Mouse (Mus musculus): ENCODE measurements around the gene Ryr1.

The Ryr1 gene

DNA sequence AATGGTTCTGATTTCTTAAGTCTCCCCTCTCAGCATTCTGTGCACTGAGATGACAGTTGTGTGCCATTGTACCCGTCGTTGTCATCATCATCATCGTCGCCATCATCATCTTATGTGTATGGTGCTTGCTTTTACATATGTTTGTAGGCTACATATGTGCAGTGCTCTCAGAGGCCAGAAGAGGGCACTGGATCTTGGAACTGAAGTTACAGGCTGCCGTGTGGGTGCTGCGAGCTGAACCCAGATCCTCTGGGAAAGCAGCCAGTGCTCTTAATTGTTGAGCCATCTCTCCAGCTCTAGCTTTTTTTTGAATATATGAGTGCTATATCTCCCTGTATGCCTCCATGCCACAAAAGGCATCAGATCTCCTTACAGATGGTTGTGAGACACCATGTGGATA, 87.7 kb downstream of the Ryr1 start:
- no peak for DNase-seq (ENCODE audit: low spot score in 2 of 2)

GRCm38 (mm10) chr7:29032685-29033084, 92.3 kb downstream of the Ryr1 start:
- DNase-seq (ENCODE audit: low spot score in 2 of 2) = no peak

DNA sequence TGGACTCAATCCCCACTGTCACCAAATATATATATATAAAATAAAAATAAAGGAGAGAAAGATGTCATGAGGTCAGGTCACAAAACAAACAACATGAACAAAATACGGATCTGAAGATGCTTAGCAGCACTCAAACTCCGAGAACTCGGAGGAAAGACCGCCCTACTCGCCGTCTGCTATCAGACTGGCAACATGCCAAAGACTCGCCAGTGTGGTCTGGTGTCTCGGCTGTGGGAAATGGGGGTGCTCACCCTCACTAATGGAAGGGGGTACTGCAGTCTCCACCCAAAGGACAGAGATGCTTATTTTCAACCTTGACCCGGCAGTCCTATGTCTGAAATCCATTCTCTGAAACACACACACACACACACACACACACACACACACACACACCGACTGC, 93.3 kb downstream of the Ryr1 start:
- no peak for DNase-seq (ENCODE audit: low spot score in 2 of 2)

- no peak for DNase-seq (ENCODE audit: low spot score in 2 of 2)
Observed at GRCm38 (mm10) chr7:29029690-29030656, 95.0 kb downstream of the Ryr1 start.

DNA sequence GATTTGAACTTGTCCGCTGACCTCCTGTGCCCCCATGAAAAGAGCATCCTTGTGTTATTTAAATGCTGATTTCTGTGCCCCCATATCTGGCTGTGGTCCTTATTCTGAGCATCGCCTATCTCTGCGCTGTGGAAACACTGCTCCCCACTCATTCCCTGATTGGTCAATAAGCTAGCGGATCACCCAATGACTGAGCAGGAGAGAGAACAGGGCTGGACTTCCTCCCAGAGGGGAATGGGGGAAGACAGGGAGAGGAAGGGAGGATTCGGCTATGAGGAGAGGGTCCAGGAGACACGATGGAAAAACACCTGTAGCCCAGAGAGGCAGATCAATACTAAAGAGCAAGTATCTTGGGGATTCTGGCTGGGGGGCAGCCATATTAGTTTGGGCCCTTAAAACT, 96.2 kb downstream of the Ryr1 start:
- no peak for DNase-seq (ENCODE audit: low spot score in 2 of 2)

- no peak for DNase-seq (ENCODE audit: low spot score in 2 of 2)
Observed at GRCm38 (mm10) chr7:29026811-29027210, 98.2 kb downstream of the Ryr1 start.

DNA sequence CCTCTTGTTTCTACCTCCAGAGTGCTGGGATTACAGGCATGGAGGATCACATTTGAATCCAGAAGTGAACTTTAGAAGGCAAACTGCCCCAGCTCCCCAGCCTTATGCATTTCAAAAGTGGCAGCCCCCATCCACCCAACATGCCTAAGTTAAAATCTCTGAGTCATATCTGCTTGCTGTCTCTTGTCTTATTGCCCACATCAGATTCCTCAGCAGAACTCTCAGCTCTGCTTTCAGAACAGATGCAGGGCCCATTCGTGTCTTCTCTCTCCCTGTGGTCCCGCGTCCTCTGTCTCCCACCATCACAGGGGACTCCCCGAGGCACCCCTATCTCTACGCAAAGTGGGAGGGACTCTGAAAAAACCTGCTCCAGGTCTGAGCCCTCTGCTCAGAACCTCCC, 98.8 kb downstream of the Ryr1 start:
- DNase-seq (ENCODE audit: low spot score in 2 of 2) = no peak

GRCm38 (mm10) chr7:29025566-29025965, 99.4 kb downstream of the Ryr1 start:
- DNase-seq (ENCODE audit: low spot score in 2 of 2) = no peak

GRCm38 (mm10) chr7:29023514-29023913, 101.5 kb downstream of the Ryr1 start:
- DNase-seq (ENCODE audit: low spot score in 2 of 2) = no peak

DNA sequence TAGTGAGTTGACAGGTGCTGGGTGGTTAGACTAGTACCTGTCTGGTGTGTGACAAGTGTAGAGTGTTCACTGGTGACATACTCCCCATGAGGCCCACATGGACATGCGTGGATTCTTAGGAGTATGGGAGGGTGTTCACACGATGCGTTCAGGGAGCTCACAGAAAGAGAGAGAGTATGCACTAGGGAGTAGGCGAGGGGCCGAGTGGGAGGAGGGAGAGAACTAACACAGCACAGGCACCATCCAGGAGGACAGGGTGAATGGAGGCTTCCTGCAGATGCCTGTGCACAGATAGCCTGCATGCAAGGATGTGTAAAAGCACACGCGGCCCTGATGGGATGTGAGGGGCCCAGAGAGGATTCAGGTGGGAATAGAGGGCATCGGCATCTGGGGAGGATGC, 102.5 kb downstream of the Ryr1 start:
- no peak for DNase-seq (ENCODE audit: low spot score in 2 of 2)

- DNase-seq (ENCODE audit: low spot score in 2 of 2) = no peak
Observed at GRCm38 (mm10) chr7:29019447-29020220, 105.3 kb downstream of the Ryr1 start.

- DNase-seq (ENCODE audit: low spot score in 2 of 2) = no peak
Observed at GRCm38 (mm10) chr7:29017222-29017621, 107.8 kb downstream of the Ryr1 start.

DNA sequence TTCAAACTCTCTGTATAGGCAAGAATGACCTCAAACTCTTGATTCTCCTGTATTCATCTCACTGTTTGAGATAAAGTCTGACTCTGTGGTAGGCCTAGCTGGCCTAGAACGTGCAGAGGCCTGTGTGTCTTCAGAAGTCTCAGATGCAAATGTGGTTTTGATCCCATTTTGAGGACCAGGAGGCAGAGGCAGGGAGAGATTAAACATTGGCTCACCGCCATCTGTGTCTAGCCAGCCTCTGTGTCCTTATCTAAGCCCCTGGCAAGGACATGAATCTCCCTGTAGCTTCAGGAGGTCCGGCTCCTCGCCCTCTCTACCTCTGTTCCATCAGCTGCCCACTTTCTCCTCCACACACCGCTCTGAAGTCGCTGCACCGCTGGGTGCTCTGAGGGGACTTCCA, 108.5 kb downstream of the Ryr1 start:
- no peak for DNase-seq (ENCODE audit: low spot score in 2 of 2)

DNA sequence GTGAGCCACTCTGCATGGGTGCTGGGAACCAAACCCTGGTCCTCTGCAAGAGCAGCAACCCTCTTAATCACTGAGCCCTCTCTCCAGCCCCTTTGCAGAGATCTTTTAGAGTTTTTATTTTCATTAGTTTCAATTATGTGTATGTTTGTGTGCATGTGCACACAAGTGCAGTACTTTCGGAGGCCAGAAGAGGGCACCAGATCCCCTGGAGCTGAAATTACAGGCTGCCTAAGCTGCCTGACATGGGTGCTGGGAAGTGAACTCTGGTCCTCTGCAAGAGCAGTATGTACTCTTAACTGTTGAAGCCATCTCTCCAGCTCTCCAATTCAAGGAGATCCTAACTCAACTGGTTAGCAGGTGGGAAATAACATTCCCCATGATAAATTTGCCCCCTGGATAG, 110.0 kb downstream of the Ryr1 start:
- DNase-seq (ENCODE audit: low spot score in 2 of 2) = no peak

DNA sequence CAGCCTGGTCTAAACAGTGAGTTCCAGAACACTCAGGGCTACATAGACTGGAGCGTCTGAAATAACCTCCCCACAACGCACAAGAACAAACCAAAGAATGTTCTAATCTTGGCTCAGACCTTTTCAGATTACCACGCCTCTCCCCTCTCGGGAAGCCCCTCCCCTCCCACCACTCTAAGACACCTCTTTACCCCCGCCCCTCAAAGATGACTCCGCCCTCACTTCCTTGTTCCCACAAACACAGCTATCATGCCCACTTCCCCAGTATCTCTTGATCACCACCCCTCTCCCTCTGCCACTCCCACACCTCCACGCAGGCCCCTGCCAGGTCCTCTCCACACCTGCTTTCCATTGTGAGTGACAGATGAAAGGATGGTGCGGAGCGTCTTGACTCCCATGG, 116.3 kb downstream of the Ryr1 start:
- DNase-seq (ENCODE audit: low spot score in 2 of 2) = no peak

- DNase-seq (ENCODE audit: low spot score in 2 of 2) = no peak
Observed at GRCm38 (mm10) chr7:29008171-29008570, 116.8 kb downstream of the Ryr1 start.

DNA sequence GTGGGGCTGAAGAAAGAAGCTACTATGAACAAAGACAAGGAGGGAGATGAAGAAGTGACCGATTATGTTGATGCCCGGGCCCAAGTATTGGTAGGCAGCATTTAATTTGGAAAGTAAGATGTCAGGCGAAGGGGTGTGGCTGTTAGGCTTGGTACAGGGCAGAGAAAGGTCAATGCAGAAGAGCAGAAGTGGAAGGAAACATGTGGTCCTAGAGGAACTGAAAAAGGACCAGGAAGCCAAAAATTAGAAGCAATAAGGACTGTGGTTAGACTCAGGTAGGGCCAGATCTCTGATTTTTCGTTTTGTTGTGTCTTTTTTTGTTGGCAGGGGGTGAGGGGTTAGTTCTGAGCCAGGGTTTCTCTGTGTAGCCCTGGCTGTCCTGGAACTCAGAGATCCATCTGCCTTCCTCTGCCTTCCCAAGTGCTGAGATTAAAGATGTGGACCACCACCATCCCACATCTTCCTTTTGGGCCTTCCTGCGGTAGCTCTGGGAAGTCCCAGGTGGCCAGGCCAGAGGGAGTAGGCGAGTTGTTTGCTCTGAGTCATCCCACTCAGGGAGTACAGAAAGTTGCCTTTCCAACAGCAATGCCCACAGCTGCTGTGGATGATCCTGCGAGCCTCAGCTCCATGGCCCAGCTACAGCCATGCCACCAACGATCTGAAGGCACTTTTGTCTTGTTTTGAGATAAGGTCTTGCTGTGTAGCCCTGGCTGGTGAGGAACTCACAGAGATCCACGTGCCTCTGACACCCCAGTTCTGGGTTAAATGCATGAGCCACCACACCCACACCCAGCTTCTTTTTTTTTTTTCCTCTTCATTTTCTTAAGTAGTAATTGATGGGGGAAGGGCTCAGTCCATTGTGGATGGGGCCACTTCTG, 117.5 kb downstream of the Ryr1 start:
- no peak for DNase-seq (ENCODE audit: low spot score in 2 of 2)

- no peak for DNase-seq (ENCODE audit: low spot score in 2 of 2)
Observed at GRCm38 (mm10) chr7:29000651-29001605, 124.1 kb downstream of the Ryr1 start.

GRCm38 (mm10) chr7:28993402-28993801, 131.6 kb downstream of the Ryr1 start:
- no peak for DNase-seq (ENCODE audit: low spot score in 2 of 2)

- no peak for DNase-seq (ENCODE audit: low spot score in 2 of 2)
Observed at GRCm38 (mm10) chr7:28992997-28993396, 132.0 kb downstream of the Ryr1 start.

- DNase-seq (ENCODE audit: low spot score in 2 of 2) = no peak
Observed at GRCm38 (mm10) chr7:28991616-28992015, 133.4 kb downstream of the Ryr1 start.

Measured in frontal cortex, postnatal 25 days (tissue).